Comparison of ENCODE assay signal across 10 mouse cellular contexts in genomic region chr6:49985127-49985526, GRCm38 (mm10).
DNase-seq lines count a peak whose midpoint lies in the region; ATAC-seq and TF ChIP-seq lines count a peak whose summit lies in the region.
"Had no signal": no experiment of that assay in that cellular context is flagged by ENCODE, and none has a peak within 500 bp of the region (broad histone marks: within the 10 kb centered on the region; RNA-seq: fewer than 3 reads in every experiment).

No protein-coding gene starts in this region.

- peak; percentile 25 for DNase-seq in hindbrain, embryonic 11.5 days (ENCODE audit: low spot score)
- DNase-seq in CD4-positive helper T cell, adult 2 months (ENCODE audit: low read depth, low spot score), result peak; percentile 30
- peak; percentile 69 for DNase-seq in embryonic facial prominence, embryonic 14.5 days (ENCODE audit: low spot score)
- DNase-seq in limb, embryonic 10.5 days (ENCODE audit: low spot score), result peak; percentile 67
- no peak for DNase-seq in Muller cell, postnatal 12 days (ENCODE audit: inconsistent ontology term)
- no peak for DNase-seq in gastrocnemius, adult 2 months

- 52% methylated on average over 6 of the region's 6 CpGs for WGBS in hindbrain, embryonic 11.5 days
- 28% methylated on average over 6 of the region's 6 CpGs for WGBS in hindbrain, embryonic 16.5 days
- WGBS in embryonic facial prominence, embryonic 14.5 days, result 21% methylated on average over 6 of the region's 6 CpGs
- WGBS in limb, embryonic 10.5 days, result 38% methylated on average over 6 of the region's 6 CpGs

- H3K36me3 ChIP-seq in hindbrain, embryonic 11.5 days (ENCODE audit: control insufficient read depth, insufficient read depth, low read length), result no peaks in the 10 kb centered on the region
- H3K36me3 ChIP-seq in hindbrain, embryonic 16.5 days (ENCODE audit: control insufficient read depth, insufficient read depth, low read length), result no peaks in the 10 kb centered on the region
- no peaks in the 10 kb centered on the region for H3K36me3 ChIP-seq in embryonic facial prominence, embryonic 14.5 days (ENCODE audit: control insufficient read depth, insufficient read depth, low read length)
- H3K36me3 ChIP-seq in limb, embryonic 10.5 days, result no peaks in the 10 kb centered on the region
- H3K36me3 ChIP-seq: hindbrain, embryonic 10.5 days had no signal

- H3K4me1 ChIP-seq in hindbrain, embryonic 11.5 days (replicated peaks; ENCODE audit: control insufficient read depth, insufficient read depth, low read length), result no peaks in the 10 kb centered on the region
- no peaks in the 10 kb centered on the region for H3K4me1 ChIP-seq in hindbrain, embryonic 16.5 days (ENCODE audit: control insufficient read depth, insufficient read depth, low read depth, low read length)
- H3K4me1 ChIP-seq in embryonic facial prominence, embryonic 14.5 days (ENCODE audit: control insufficient read depth, insufficient read depth, low read length), result peaks cover 7% of the 10 kb centered on the region; the same call in 1 of the 2 replicates
- peaks cover 46% of the 10 kb centered on the region for H3K4me1 ChIP-seq in limb, embryonic 10.5 days

- TF ChIP-seq CTCF in gastrocnemius, adult 2 months (IDR thresholded peaks at IDR 0.05), result no peak

- H3K9ac ChIP-seq in hindbrain, embryonic 11.5 days (ENCODE audit: low read depth, low read length), result no peak overlapping the region
- H3K9ac ChIP-seq in hindbrain, embryonic 16.5 days (ENCODE audit: low read depth, low read length), result no peak overlapping the region
- no peak overlapping the region for H3K9ac ChIP-seq in embryonic facial prominence, embryonic 14.5 days (ENCODE audit: low read depth, low read length)
- H3K9ac ChIP-seq: liver, embryonic 14.5 days had no signal

- H3K27ac ChIP-seq in hindbrain, embryonic 11.5 days (ENCODE audit: low read depth, low read length), result no peak overlapping the region
- no peak overlapping the region for H3K27ac ChIP-seq in hindbrain, embryonic 16.5 days (ENCODE audit: low read depth, low read length)
- H3K27ac ChIP-seq in embryonic facial prominence, embryonic 14.5 days (replicated peaks; ENCODE audit: low read depth, low read length), result no peak overlapping the region
- no peak overlapping the region for H3K27ac ChIP-seq in limb, embryonic 10.5 days
- no peak overlapping the region for H3K27ac ChIP-seq in gastrocnemius, adult 2 months
- H3K27ac ChIP-seq: hindbrain, embryonic 10.5 days; liver, embryonic 14.5 days had no signal

- H3K4me2 ChIP-seq in hindbrain, embryonic 11.5 days (replicated peaks; ENCODE audit: low read depth, low read length), result no peak overlapping the region
- H3K4me2 ChIP-seq in hindbrain, embryonic 16.5 days (ENCODE audit: low read length), result no peak overlapping the region
- no peak overlapping the region for H3K4me2 ChIP-seq in embryonic facial prominence, embryonic 14.5 days (ENCODE audit: low read depth, low read length)

- no peak for ATAC-seq in hindbrain, embryonic 11.5 days (ENCODE audit: low FRiP score)
- ATAC-seq in hindbrain, embryonic 16.5 days, result no peak
- ATAC-seq in embryonic facial prominence, embryonic 14.5 days (ENCODE audit: low read depth), result no peak; the same call in 1 of the 2 replicates
- ATAC-seq in erythroid progenitor cell, adult 5-6 weeks (replicated peaks; ENCODE audit: low FRiP score, poor library complexity, severe bottlenecking), result no peak

- no peaks in the 10 kb centered on the region for H3K9me3 ChIP-seq in hindbrain, embryonic 11.5 days (ENCODE audit: control insufficient read depth, low read length)
- H3K9me3 ChIP-seq in hindbrain, embryonic 16.5 days (ENCODE audit: control insufficient read depth, low read length), result no peaks in the 10 kb centered on the region
- H3K9me3 ChIP-seq in embryonic facial prominence, embryonic 14.5 days (ENCODE audit: control insufficient read depth, low read length), result no peaks in the 10 kb centered on the region
- H3K9me3 ChIP-seq in limb, embryonic 10.5 days (replicated peaks), result no peaks in the 10 kb centered on the region
- H3K9me3 ChIP-seq: hindbrain, embryonic 10.5 days had no signal

- H3K4me3 ChIP-seq in hindbrain, embryonic 11.5 days (ENCODE audit: low read depth, low read length), result no peak overlapping the region
- H3K4me3 ChIP-seq in hindbrain, embryonic 16.5 days (ENCODE audit: low read length), result no peak overlapping the region
- no peak overlapping the region for H3K4me3 ChIP-seq in embryonic facial prominence, embryonic 14.5 days (ENCODE audit: low read depth, low read length)
- H3K4me3 ChIP-seq in limb, embryonic 10.5 days, result no peak overlapping the region
- H3K4me3 ChIP-seq in gastrocnemius, adult 2 months, result no peak overlapping the region
- H3K4me3 ChIP-seq: hindbrain, embryonic 10.5 days had no signal

- no peaks in the 10 kb centered on the region for H3K27me3 ChIP-seq in hindbrain, embryonic 11.5 days (ENCODE audit: control insufficient read depth, insufficient read depth, low read length)
- no peaks in the 10 kb centered on the region for H3K27me3 ChIP-seq in hindbrain, embryonic 16.5 days (replicated peaks; ENCODE audit: control insufficient read depth, insufficient read depth, low read length)
- no peaks in the 10 kb centered on the region for H3K27me3 ChIP-seq in embryonic facial prominence, embryonic 14.5 days (replicated peaks; ENCODE audit: control insufficient read depth, insufficient read depth, low read length)
- no peaks in the 10 kb centered on the region for H3K27me3 ChIP-seq in limb, embryonic 10.5 days (ENCODE audit: low read depth, poor library complexity, severe bottlenecking)

- intact Hi-C loops in gastrocnemius, adult 2 months (cut with DNase I), result no loop called here

Comparison
In these comparisons a context has a peak if more than half of its experiments do, and no peak if none do; other contexts are left out.
1. DNase-seq: peak in hindbrain, embryonic 11.5 days (single experiment), CD4-positive helper T cell, adult 2 months (single experiment), embryonic facial prominence, embryonic 14.5 days (single experiment) and limb, embryonic 10.5 days (single experiment); none in Muller cell, postnatal 12 days (single experiment) and gastrocnemius, adult 2 months (single experiment).